Mouse (Mus musculus): ENCODE results near the gene Gabbr1. TPM values are rescaled to one million over a fixed set of nuclear protein-coding genes. Genes with fewer than 3 reads are reported as not detected.

Gabbr1 gene
- polyA plus RNA-seq, 1 experiment from 2014 or later = 7.9 TPM

DNA sequence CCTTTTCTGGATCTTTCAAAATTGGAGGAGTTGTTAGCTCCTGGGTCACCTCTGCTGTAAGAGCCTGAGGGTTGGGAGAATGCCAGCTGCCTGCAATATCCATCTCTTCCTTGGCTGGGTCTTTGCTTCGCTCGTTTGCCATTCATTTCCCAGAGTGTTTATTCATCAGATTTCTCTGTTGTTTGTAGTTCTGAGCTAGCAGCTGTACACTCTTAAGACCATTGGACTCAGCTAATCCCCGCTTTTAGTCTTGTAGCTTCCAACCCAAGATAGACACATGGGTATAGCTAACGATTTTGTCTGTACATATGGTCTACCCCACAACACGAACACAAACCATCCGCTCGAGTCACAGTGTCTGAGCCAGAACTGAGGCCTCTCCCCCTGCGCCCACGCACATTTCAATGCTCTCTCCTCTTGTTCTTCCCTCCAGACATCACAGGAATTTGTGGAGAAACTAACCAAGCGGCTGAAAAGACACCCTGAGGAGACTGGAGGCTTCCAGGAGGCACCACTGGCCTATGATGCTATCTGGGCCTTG lies 16.4 kb downstream of the Gabbr1 start:
- H3K4me3 ChIP-seq (ENCODE audit: low read depth, low read length) = no peak overlapping the region
- H3K27ac ChIP-seq (replicated peaks; ENCODE audit: low read depth, low read length) = no peak overlapping the region
- H3K36me3 ChIP-seq (ENCODE audit: control insufficient read depth, insufficient read depth, low read length) = peaks cover 10% of the 10 kb centered on the region
- H3K27me3 ChIP-seq (ENCODE audit: control insufficient read depth, insufficient read depth, low read length) = no peaks in the 10 kb centered on the region
- no peak overlapping the region for H3K4me2 ChIP-seq (ENCODE audit: low read depth, severe bottlenecking)
- no peak for DNase-seq (ENCODE audit: low spot score)
- 91% methylated on average over 10 of the region's 10 CpGs for WGBS
- no peak overlapping the region for H3K9ac ChIP-seq (ENCODE audit: low read length)
- no peak for ATAC-seq (ENCODE audit: insufficient number of reproducible peaks, low FRiP score, low TSS enrichment, low read depth)
- no peaks in the 10 kb centered on the region for H3K4me1 ChIP-seq (ENCODE audit: control insufficient read depth, insufficient read depth, low read length)
- H3K9me3 ChIP-seq (ENCODE audit: control insufficient read depth, low read length) = no peaks in the 10 kb centered on the region

DNA sequence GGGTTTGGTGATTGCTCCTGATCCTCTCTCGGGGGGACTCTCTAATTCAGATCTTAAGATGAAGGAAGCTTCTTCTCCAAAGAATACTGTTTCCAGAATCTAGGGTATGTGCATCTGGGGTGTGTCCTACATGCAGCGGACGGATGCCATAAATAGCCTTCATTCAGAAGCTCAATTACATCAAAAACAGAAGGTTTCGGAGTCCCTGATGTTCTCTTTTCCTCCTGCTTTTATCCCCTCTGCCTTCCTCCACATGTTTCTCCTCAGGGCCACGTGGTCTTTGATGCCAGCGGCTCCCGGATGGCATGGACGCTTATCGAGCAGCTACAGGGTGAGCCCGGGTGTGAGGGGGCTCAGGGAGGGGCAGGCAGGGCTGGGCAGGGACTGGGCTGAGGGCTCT lies 17.3 kb downstream of the Gabbr1 start:
- H3K27me3 ChIP-seq (ENCODE audit: control insufficient read depth, insufficient read depth, low read length) = no peaks in the 10 kb centered on the region
- WGBS = 74% methylated on average over 10 of the region's 10 CpGs
- ATAC-seq (ENCODE audit: insufficient number of reproducible peaks, low FRiP score, low TSS enrichment, low read depth) (no peak), DNase-seq (ENCODE audit: low spot score) (no peak)
- no peak overlapping the region for H3K4me3 ChIP-seq (ENCODE audit: low read depth, low read length)
- no peak overlapping the region for H3K9ac ChIP-seq (ENCODE audit: low read length)
- H3K4me2 ChIP-seq (ENCODE audit: low read depth, severe bottlenecking) = no peak overlapping the region
- peaks cover 12% of the 10 kb centered on the region for H3K36me3 ChIP-seq (ENCODE audit: control insufficient read depth, insufficient read depth, low read length)
- no peaks in the 10 kb centered on the region for H3K9me3 ChIP-seq (ENCODE audit: control insufficient read depth, low read length)
- H3K4me1 ChIP-seq (ENCODE audit: control insufficient read depth, insufficient read depth, low read length) = no peaks in the 10 kb centered on the region
- H3K27ac ChIP-seq (replicated peaks; ENCODE audit: low read depth, low read length) = no peak overlapping the region

DNA sequence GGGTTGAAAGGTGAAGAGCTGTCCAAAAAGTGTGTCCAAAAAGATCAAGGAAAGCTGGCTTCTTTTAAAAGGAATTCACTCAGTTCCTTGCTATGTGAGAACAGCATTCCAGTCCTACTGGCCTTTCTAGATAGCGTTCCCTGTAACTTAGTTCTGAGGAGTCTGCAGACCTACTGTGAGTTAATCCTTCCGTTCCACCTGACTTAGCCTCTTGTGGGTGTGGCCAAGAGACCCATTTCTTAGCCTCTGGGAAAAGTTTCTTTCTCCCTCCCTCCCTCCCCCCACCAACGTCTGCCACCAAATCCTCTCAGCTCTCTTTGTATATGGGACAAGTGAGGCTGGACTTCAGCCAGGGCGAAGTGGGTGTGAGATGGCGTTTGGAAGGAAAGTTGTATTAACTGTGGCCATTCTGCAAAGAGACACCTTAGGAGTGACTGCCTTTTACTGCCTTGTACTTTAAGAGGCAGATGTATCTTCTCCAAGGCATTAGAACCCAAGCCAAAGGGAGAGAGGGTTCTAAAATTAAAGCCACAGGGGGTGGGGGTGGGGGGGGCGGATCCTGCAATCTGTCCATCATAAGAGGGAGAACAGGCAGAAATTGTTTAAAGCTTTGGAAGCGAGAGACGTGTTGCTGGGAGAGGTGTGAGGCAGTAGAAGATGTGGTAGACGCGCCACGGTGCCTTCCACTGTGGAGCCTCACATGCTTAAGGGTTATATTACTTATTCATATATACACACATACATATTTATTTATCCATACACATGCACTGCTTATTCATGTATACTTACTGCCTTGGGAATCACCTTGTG lies 18.1 kb downstream of the Gabbr1 start:
- peaks cover 12% of the 10 kb centered on the region for H3K36me3 ChIP-seq (ENCODE audit: control insufficient read depth, insufficient read depth, low read length)
- H3K4me2 ChIP-seq (ENCODE audit: low read depth, severe bottlenecking) = no peak overlapping the region
- no peak overlapping the region for H3K4me3 ChIP-seq (ENCODE audit: low read depth, low read length)
- H3K4me1 ChIP-seq (ENCODE audit: control insufficient read depth, insufficient read depth, low read length) = no peaks in the 10 kb centered on the region
- no peaks in the 10 kb centered on the region for H3K27me3 ChIP-seq (ENCODE audit: control insufficient read depth, insufficient read depth, low read length)
- DNase-seq (ENCODE audit: low spot score) = no peak
- no peak overlapping the region for H3K9ac ChIP-seq (ENCODE audit: low read length)
- no peak overlapping the region for H3K27ac ChIP-seq (replicated peaks; ENCODE audit: low read depth, low read length)
- WGBS = 88% methylated on average over 11 of the region's 11 CpGs
- no peak for ATAC-seq (ENCODE audit: insufficient number of reproducible peaks, low FRiP score, low TSS enrichment, low read depth)
- no peaks in the 10 kb centered on the region for H3K9me3 ChIP-seq (ENCODE audit: control insufficient read depth, low read length)

DNA sequence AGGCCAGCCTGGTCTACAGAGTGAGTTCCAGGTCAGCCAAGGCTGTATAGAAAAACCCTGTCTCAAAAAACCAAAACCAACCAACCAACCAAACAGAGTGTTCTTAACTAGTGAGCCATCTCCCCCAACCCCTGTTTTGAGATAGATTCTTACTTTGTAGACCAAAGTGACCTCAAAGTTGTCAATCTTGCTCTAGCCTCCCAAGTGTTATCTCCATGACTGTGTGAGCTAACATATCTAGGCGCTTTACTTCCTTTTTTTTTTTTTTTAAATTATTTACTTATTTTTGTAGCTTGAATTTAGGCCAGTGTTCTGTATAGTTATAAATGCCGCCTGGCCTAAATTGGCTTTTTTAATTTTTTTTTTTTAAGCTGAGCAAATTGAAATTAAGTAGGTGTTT lies 20.2 kb downstream of the Gabbr1 start:
- Histone ChIP-seq H3K4me1 (ENCODE audit: control insufficient read depth, insufficient read depth, low read length) (no peaks in the 10 kb centered on the region), H3K36me3 (ENCODE audit: control insufficient read depth, insufficient read depth, low read length) (peaks cover 10% of the 10 kb centered on the region), H3K27ac (replicated peaks; ENCODE audit: low read depth, low read length) (no peak overlapping the region), H3K9ac (ENCODE audit: low read length) (no peak overlapping the region), H3K9me3 (ENCODE audit: control insufficient read depth, low read length) (no peaks in the 10 kb centered on the region), H3K27me3 (ENCODE audit: control insufficient read depth, insufficient read depth, low read length) (no peaks in the 10 kb centered on the region), H3K4me2 (ENCODE audit: low read depth, severe bottlenecking) (no peak overlapping the region), H3K4me3 (ENCODE audit: low read depth, low read length) (no peak overlapping the region)
- ATAC-seq (ENCODE audit: insufficient number of reproducible peaks, low FRiP score, low TSS enrichment, low read depth) (no peak), DNase-seq (ENCODE audit: low spot score) (no peak)
- 97% methylated on average over 2 of the region's 2 CpGs for WGBS

DNA sequence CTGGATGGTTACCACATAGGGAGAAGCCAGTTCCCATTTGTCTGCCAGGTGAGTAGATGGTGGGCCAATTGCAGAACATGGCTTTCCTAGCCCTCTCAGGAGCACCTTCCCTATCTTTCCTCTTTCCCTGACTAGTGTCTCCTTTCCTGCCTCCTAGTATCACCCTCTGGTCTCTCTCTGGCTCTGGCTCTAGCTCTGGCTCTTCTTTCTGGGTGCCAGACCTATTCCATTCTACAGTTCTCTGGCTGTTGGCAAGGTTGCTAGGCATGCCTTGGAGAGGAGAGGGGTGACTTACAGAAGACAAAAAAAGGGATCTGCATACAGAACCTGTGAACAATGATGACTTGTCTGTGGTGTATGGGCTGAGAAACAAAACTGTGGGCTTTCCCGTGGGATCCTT lies 22.1 kb downstream of the Gabbr1 start:
- H3K4me2 ChIP-seq (ENCODE audit: low read depth, severe bottlenecking) = no peak overlapping the region
- no peaks in the 10 kb centered on the region for H3K4me1 ChIP-seq (ENCODE audit: control insufficient read depth, insufficient read depth, low read length)
- H3K27ac ChIP-seq (replicated peaks; ENCODE audit: low read depth, low read length) = no peak overlapping the region
- peaks cover 6% of the 10 kb centered on the region for H3K36me3 ChIP-seq (ENCODE audit: control insufficient read depth, insufficient read depth, low read length)
- ATAC-seq (ENCODE audit: insufficient number of reproducible peaks, low FRiP score, low TSS enrichment, low read depth) (no peak), DNase-seq (ENCODE audit: low spot score) (no peak)
- no peak overlapping the region for H3K4me3 ChIP-seq (ENCODE audit: low read depth, low read length)
- no peaks in the 10 kb centered on the region for H3K9me3 ChIP-seq (ENCODE audit: control insufficient read depth, low read length)
- no peak overlapping the region for H3K9ac ChIP-seq (ENCODE audit: low read length)
- 74% methylated on average over 1 of the region's 1 CpGs for WGBS
- no peaks in the 10 kb centered on the region for H3K27me3 ChIP-seq (ENCODE audit: control insufficient read depth, insufficient read depth, low read length)

DNA sequence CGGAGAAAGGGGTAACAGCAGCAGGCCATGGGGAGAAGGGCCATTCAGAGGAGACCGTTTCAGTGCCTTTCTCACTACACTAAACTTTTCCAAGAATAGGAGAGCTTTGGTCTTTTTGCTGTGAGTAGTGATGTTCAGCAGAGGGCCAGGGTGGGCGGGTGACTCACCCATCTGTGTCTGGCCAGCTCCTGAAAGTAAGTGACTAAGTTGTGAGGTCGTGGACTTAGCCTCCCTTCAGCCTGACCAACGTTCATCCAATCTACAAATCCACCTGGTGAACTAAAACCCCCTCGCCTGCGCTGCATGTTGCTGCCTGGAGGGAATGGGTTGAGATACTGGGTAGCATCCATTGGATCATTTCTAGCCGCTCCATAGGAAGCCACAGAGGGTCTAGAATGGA lies 24.4 kb downstream of the Gabbr1 start:
- Histone ChIP-seq H3K27me3 (ENCODE audit: control insufficient read depth, insufficient read depth, low read length) (no peaks in the 10 kb centered on the region), H3K27ac (replicated peaks; ENCODE audit: low read depth, low read length) (no peak overlapping the region), H3K4me2 (ENCODE audit: low read depth, severe bottlenecking) (no peak overlapping the region), H3K9ac (ENCODE audit: low read length) (no peak overlapping the region), H3K4me3 (ENCODE audit: low read depth, low read length) (no peak overlapping the region), H3K4me1 (ENCODE audit: control insufficient read depth, insufficient read depth, low read length) (no peaks in the 10 kb centered on the region), H3K36me3 (ENCODE audit: control insufficient read depth, insufficient read depth, low read length) (peaks cover 4% of the 10 kb centered on the region; the same call in 1 of the 2 replicates), H3K9me3 (ENCODE audit: control insufficient read depth, low read length) (no peaks in the 10 kb centered on the region)
- 86% methylated on average over 8 of the region's 8 CpGs for WGBS
- DNase-seq (ENCODE audit: low spot score) = no peak
- no peak for ATAC-seq (ENCODE audit: insufficient number of reproducible peaks, low FRiP score, low TSS enrichment, low read depth)

DNA sequence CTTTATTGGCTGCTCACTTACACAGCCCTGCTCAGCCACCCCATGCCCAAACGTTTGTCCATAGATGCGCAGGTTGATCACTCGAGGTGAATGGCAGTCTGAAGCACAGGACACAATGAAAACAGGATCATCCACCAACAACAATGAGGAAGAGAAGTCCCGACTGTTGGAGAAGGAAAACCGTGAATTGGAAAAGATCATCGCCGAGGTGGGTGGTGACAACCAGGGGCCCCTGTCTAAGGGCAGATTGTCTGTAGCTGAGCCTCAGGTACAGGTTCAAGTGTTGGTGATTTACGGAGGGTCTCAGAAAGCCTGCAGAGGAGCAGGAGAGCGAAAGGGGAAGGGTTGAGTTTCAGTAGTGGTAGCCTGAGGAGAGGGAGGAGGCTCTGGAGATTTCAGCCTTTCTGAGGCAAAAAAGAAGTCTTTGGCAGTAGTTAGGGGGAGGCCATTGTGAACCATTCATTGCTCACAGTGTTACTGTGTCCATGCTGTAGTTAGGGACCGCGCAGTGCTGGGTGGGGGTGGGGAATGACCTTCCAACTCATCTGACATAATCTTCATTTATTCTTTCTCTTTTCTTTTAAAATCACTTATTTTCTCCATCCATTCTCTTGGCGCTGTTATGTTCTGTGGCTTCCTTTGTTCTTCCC lies 26.4 kb downstream of the Gabbr1 start:
- ATAC-seq (ENCODE audit: insufficient number of reproducible peaks, low FRiP score, low TSS enrichment, low read depth) (no peak), DNase-seq (ENCODE audit: low spot score) (no peak)
- H3K9ac ChIP-seq (ENCODE audit: low read length) = no peak overlapping the region
- no peak overlapping the region for H3K27ac ChIP-seq (replicated peaks; ENCODE audit: low read depth, low read length)
- WGBS = 88% methylated on average over 12 of the region's 12 CpGs
- H3K9me3 ChIP-seq (ENCODE audit: control insufficient read depth, low read length) = no peaks in the 10 kb centered on the region
- no peak overlapping the region for H3K4me2 ChIP-seq (ENCODE audit: low read depth, severe bottlenecking)
- peaks cover 5% of the 10 kb centered on the region; the same call in 1 of the 2 replicates for H3K36me3 ChIP-seq (ENCODE audit: control insufficient read depth, insufficient read depth, low read length)
- no peaks in the 10 kb centered on the region for H3K27me3 ChIP-seq (ENCODE audit: control insufficient read depth, insufficient read depth, low read length)
- no peak overlapping the region for H3K4me3 ChIP-seq (ENCODE audit: low read depth, low read length)
- no peaks in the 10 kb centered on the region for H3K4me1 ChIP-seq (ENCODE audit: control insufficient read depth, insufficient read depth, low read length)

DNA sequence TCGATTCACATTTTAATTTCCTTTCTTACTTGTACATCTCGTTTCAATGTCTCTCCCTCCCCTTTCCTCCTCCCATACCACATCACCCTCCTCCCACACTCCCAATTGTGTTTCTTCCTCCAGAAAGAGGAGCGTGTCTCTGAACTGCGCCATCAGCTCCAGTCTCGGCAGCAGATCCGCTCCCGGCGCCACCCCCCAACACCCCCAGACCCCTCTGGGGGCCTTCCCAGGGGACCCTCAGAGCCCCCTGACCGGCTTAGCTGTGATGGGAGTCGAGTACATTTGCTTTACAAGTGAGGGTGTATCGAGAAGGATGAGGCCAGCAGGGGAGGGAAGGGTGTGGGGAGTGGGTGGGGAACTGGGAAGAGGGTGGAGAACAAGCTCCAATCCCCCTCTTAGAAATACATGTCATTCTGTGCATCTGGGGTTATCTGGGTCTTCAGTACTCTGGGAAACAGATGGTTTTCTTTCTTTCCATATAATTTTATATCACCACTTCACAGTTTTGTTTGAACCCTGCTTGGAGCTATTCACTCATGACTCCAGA lies 27.0 kb downstream of the Gabbr1 start:
- Histone ChIP-seq H3K27me3 (ENCODE audit: control insufficient read depth, insufficient read depth, low read length) (no peaks in the 10 kb centered on the region), H3K4me2 (ENCODE audit: low read depth, severe bottlenecking) (no peak overlapping the region), H3K4me1 (ENCODE audit: control insufficient read depth, insufficient read depth, low read length) (no peaks in the 10 kb centered on the region), H3K27ac (replicated peaks; ENCODE audit: low read depth, low read length) (no peak overlapping the region), H3K9me3 (ENCODE audit: control insufficient read depth, low read length) (no peaks in the 10 kb centered on the region), H3K9ac (ENCODE audit: low read length) (no peak overlapping the region), H3K4me3 (ENCODE audit: low read depth, low read length) (no peak overlapping the region), H3K36me3 (ENCODE audit: control insufficient read depth, insufficient read depth, low read length) (peaks cover 5% of the 10 kb centered on the region; the same call in 1 of the 2 replicates)
- DNase-seq (ENCODE audit: low spot score) (no peak), ATAC-seq (ENCODE audit: insufficient number of reproducible peaks, low FRiP score, low TSS enrichment, low read depth) (no peak)
- 64% methylated on average over 11 of the region's 11 CpGs for WGBS
